Mouse (Mus musculus) large intestine, adult 2 months (tissue): ENCODE data around the gene Upf1. TPM values are rescaled to one million over a fixed set of nuclear protein-coding genes. Genes with fewer than 3 reads are reported as not detected.

ENCODE experiments used
- DNase-seq: peaks from one replicate; pipeline ENCODE4 v3.0.0-alpha.2; 2012; ENCODE audit warnings: low read depth, low spot score
- WGBS: fragments of 180-500 bp; shearing (Covaris S2); methylation state at CpG from one replicate; pipeline ENCODE4 v1.1.7; 2018; 5-methylcytosine and 5-hydroxymethylcytosine counted together
- polyA plus RNA-seq: library from polyadenylated mRNA; depleted of rRNA; stranded (reverse); fragments of >200 nt; gene quantifications from 2 replicates; pipeline ENCODE4 v1.2.3, GENCODE M21; 2012; rRNA removed

The Upf1 gene
- polyA plus RNA-seq, 1 experiment, result 24.5 TPM

- peak; percentile 37 for DNase-seq
- 3% methylated on average over 36 of the region's 36 CpGs for WGBS
These were observed 70.4 kb downstream of the Upf1 start, which contains the start of gene Homer3 for GRCm38 (mm10) chr8:70282603-70283135. Homer3 (plus strand) TSS chr8:70282827.

Other genes starting within 250 kb of the Upf1 start
- 0.06 and 0.10 TPM in 2 replicates for gene Ncan, start 232.4 kb downstream of the Upf1 start, polyA plus RNA-seq
- 23.2 and 25.3 TPM in 2 replicates for gene Nr2c2ap, start 221.9 kb downstream of the Upf1 start, polyA plus RNA-seq
- gene Rfxank, start 214.1 kb downstream of the Upf1 start, polyA plus RNA-seq, result 22.5 and 32.6 TPM in 2 replicates
- gene Borcs8, start 213.8 kb downstream of the Upf1 start, polyA plus RNA-seq, result 69.2 and 73.2 TPM in 2 replicates
- gene Mef2b, start 213.6 kb downstream of the Upf1 start, polyA plus RNA-seq, result 3.0 and 4.9 TPM in 2 replicates
- 52.9 and 69.2 TPM in 2 replicates for gene Tmem161a, start 180.9 kb downstream of the Upf1 start, polyA plus RNA-seq
- 15.5 and 23.1 TPM in 2 replicates for gene Slc25a42, start 141.0 kb downstream of the Upf1 start, polyA plus RNA-seq
- gene Sugp2, start 119.1 kb downstream of the Upf1 start, polyA plus RNA-seq, result 20.2 and 28.8 TPM in 2 replicates
- 13.6 and 15.2 TPM in 2 replicates for gene Armc6, start 118.8 kb downstream of the Upf1 start, polyA plus RNA-seq
- 5.8 and 6.7 TPM in 2 replicates for gene Homer3, start 70.5 kb downstream of the Upf1 start, polyA plus RNA-seq
- gene Ddx49, start 50.8 kb downstream of the Upf1 start, polyA plus RNA-seq, result 40.9 and 57.8 TPM in 2 replicates
- 438 and 500 TPM in 2 replicates for gene Cope, start 50.8 kb downstream of the Upf1 start, polyA plus RNA-seq
- gene Cers1, start 37.5 kb downstream of the Upf1 start, polyA plus RNA-seq, result 0.36 and 0.64 TPM in 2 replicates
- gene Gdf1, start 23.5 kb downstream of the Upf1 start, polyA plus RNA-seq, result 0.14 and 0.26 TPM in 2 replicates
- gene Comp, start 20.3 kb upstream of the Upf1 start, polyA plus RNA-seq, result 0.15 and 0.25 TPM in 2 replicates
- 7.6 and 9.3 TPM in 2 replicates for gene Crtc1, start 86.3 kb upstream of the Upf1 start, polyA plus RNA-seq
- 16.8 and 22.1 TPM in 2 replicates for gene Klhl26, start 123.7 kb upstream of the Upf1 start, polyA plus RNA-seq
- gene Tmem59l, start 134.1 kb upstream of the Upf1 start, polyA plus RNA-seq, result 2.1 and 2.4 TPM in 2 replicates
- 1.1 and 2.0 TPM in 2 replicates for gene Crlf1, start 139.9 kb upstream of the Upf1 start, polyA plus RNA-seq
- gene Rex1bd, start 153.5 kb upstream of the Upf1 start, polyA plus RNA-seq, result 137 and 159 TPM in 2 replicates
- gene Uba52, start 157.5 kb upstream of the Upf1 start, polyA plus RNA-seq, result 768 and 796 TPM in 2 replicates
- 422 and 497 TPM in 2 replicates for gene Fkbp8, start 174.4 kb upstream of the Upf1 start, polyA plus RNA-seq
- 64.3 and 72.6 TPM in 2 replicates for gene Kxd1, start 174.7 kb upstream of the Upf1 start, polyA plus RNA-seq
- gene Ell, start 186.2 kb upstream of the Upf1 start, polyA plus RNA-seq, result 24.9 and 28.2 TPM in 2 replicates
- gene Isyna1, start 241.1 kb upstream of the Upf1 start, polyA plus RNA-seq, result 103 and 108 TPM in 2 replicates